Mouse (Mus musculus) macrophage (primary cell): Measurements from ENCODE around the gene Smim26. TPM values are rescaled to one million over a fixed set of nuclear protein-coding genes. Genes with fewer than 3 reads are reported as not detected.
A peak's percentile ranks its signal among the peaks of the same experiment; 100 is the strongest.
"Not testable (repeated sequence)": the region's sequence is repeated elsewhere in the genome, so short reads cannot be mapped to it uniquely, and the experiment has no call there.

Experiments
- H3K27ac ChIP-seq: fragments of 350-480 bp; formaldehyde crosslinking; 2 replicates; pipeline ENCODE4 v1.9.0; 2021
- H3K36me3 ChIP-seq: fragments of 350-480 bp; formaldehyde crosslinking; 2 replicates; pipeline ENCODE4 v1.9.0; 2021; ENCODE audit errors: inconsistent target
- H3K4me3 ChIP-seq: fragments of 350-480 bp; formaldehyde crosslinking; 2 replicates; pipeline ENCODE4 v1.9.0; 2021; ENCODE audit errors: inconsistent target
- H3K79me2 ChIP-seq: fragments of 350-480 bp; formaldehyde crosslinking; 2 replicates; pipeline ENCODE4 v1.9.0; 2021; ENCODE audit errors: inconsistent target
- WGBS: methylation state at CpG from one replicate; pipeline ENCODE4 v1.1.7; 2026; ENCODE audit warnings: inconsistent platforms; ENCODE audit not compliant: missing documents; 5-methylcytosine and 5-hydroxymethylcytosine counted together
- polyA plus RNA-seq: library from polyadenylated mRNA; stranded (reverse); fragments of 250-400 nt; gene quantifications from 3 replicates; pipeline ENCODE4 v1.2.4, GENCODE M21; 2018; ENCODE audit warnings: inconsistent platforms
- total RNA-seq, 78 experiments: library from RNA; depleted of rRNA; stranded (reverse); fragments of 250-400 nt; gene quantifications; 1 replicate in 9 of 78; 2 replicates in 24 of 78; 3 replicates in 43 of 78; 4 replicates in 2 of 78; pipeline ENCODE4 v1.2.4; 2018; ENCODE audit warnings: inconsistent platforms in 56 of 78

Gene Smim26
- 10 to 100 TPM in 1 of 26 experiments, 1 to 10 TPM in 9, not detected in 16; 2.2 to 10.1 (median 3.6) TPM for total RNA-seq (2018; cell fraction: chromatin; rRNA removed)
- 10 to 100 TPM; 13.3 to 26.7 (median 21.0) TPM for total RNA-seq (2018; cell fraction: cytosol; rRNA removed)
- total RNA-seq (2018; cell fraction: nucleus; rRNA removed) = 10 to 100 TPM in 7 of 26 experiments, 1 to 10 TPM in 15, not detected in 4; 1.9 to 19.4 (median 6.4) TPM
- 9.3 to 43.8 TPM (median 22.1 TPM) in 3 replicates for polyA plus RNA-seq

GRCm38 (mm10) chr2:144593951-144594651 lies at the start of gene Smim26:
Smim26 (plus strand) TSS chr2:144594054.
- Histone ChIP-seq H3K4me3 (peak within 1 kb of the TSS; percentile 71), H3K27ac (0 out of 2 replicates have a peak within 1 kb of the TSS, but pooled peaks have one; percentile 0), H3K79me2 (no peaks in the 10 kb centered on the region), H3K36me3 (peaks cover 12% of the 10 kb centered on the region; the same call in 1 of the 2 replicates)
- whole genome bisulfite sequencing = under 1% methylated on average over 31 of the region's 31 CpGs

- Histone ChIP-seq H3K27ac (no peak overlapping the region), H3K36me3 (peaks cover 33% of the 10 kb centered on the region), H3K4me3 (no peak overlapping the region), H3K79me2 (no peaks in the 10 kb centered on the region)
- WGBS = 96% methylated on average over 6 of the region's 6 CpGs
These were observed 49.2 kb upstream of the Smim26 start for GRCm38 (mm10) chr2:144544630-144545029.

- Histone ChIP-seq H3K79me2 (no peaks in the 10 kb centered on the region), H3K4me3 (no peak overlapping the region), H3K36me3 (peaks cover 29% of the 10 kb centered on the region; the same call in 1 of the 2 replicates), H3K27ac (no peak overlapping the region)
- WGBS = 100% methylated on average over 2 of the region's 2 CpGs
These were observed 48.8 kb upstream of the Smim26 start for GRCm38 (mm10) chr2:144545061-144545460.

- H3K27ac ChIP-seq = no peak overlapping the region
- no peak overlapping the region for H3K4me3 ChIP-seq
- no peaks in the 10 kb centered on the region for H3K79me2 ChIP-seq
- peaks cover 28% of the 10 kb centered on the region; the same call in 1 of the 2 replicates for H3K36me3 ChIP-seq
- WGBS = 91% methylated on average over 1 of the region's 1 CpGs
These were observed 48.4 kb upstream of the Smim26 start for GRCm38 (mm10) chr2:144545481-144545880.

GRCm38 (mm10) chr2:144547559-144547958 lies 46.3 kb upstream of the Smim26 start:
- Histone ChIP-seq H3K79me2 (no peaks in the 10 kb centered on the region), H3K4me3 (no peak overlapping the region), H3K27ac (no peak overlapping the region), H3K36me3 (peaks cover 24% of the 10 kb centered on the region; the same call in 1 of the 2 replicates)
- 65% methylated on average over 4 of the region's 4 CpGs for WGBS

- Histone ChIP-seq H3K27ac (no peak within 1 kb of the TSS), H3K4me3 (peak within 1 kb of the TSS; percentile 84), H3K79me2 (no peaks in the 10 kb centered on the region), H3K36me3 (no peaks in the 10 kb centered on the region; the same call in 1 of the 2 replicates)
- 5% methylated on average over 17 of the region's 17 CpGs for WGBS
These were observed 43.3 kb upstream of the Smim26 start, which contains the start of gene Rbbp9 for GRCm38 (mm10) chr2:144550529-144550928. Rbbp9 (minus strand) TSS chr2:144550869.

- 69% methylated on average over 3 of the region's 3 CpGs for WGBS
- H3K27ac ChIP-seq = no peak overlapping the region
- H3K4me3 ChIP-seq = no peak overlapping the region
- H3K79me2 ChIP-seq = peaks cover 29% of the 10 kb centered on the region
- H3K36me3 ChIP-seq = no peaks in the 10 kb centered on the region
These were observed 39.9 kb upstream of the Smim26 start for GRCm38 (mm10) chr2:144553905-144554304.

GRCm38 (mm10) chr2:144555286-144555819 lies 38.5 kb upstream of the Smim26 start:
- H3K36me3 ChIP-seq = no peaks in the 10 kb centered on the region
- H3K27ac ChIP-seq = peak overlapping the region; percentile 87
- H3K79me2 ChIP-seq = peaks cover 38% of the 10 kb centered on the region
- WGBS = 1% methylated on average over 14 of the region's 14 CpGs
- H3K4me3 ChIP-seq = peak overlapping the region; percentile 91

GRCm38 (mm10) chr2:144555820-144556552 lies 37.9 kb upstream of the Smim26 start, which contains the start of gene Sec23b:
Sec23b (plus strand) TSS chr2:144556229.
- Histone ChIP-seq H3K27ac (peak within 1 kb of the TSS; percentile 87), H3K4me3 (peak within 1 kb of the TSS; percentile 91), H3K79me2 (peaks cover 38% of the 10 kb centered on the region), H3K36me3 (no peaks in the 10 kb centered on the region)
- 0% methylated on average over 44 of the region's 44 CpGs for WGBS

GRCm38 (mm10) chr2:144588723-144589122 lies 5.1 kb upstream of the Smim26 start:
- H3K27ac ChIP-seq = no peak overlapping the region
- H3K79me2 ChIP-seq = no peaks in the 10 kb centered on the region
- H3K4me3 ChIP-seq = no peak overlapping the region
- WGBS = 93% methylated on average over 4 of the region's 4 CpGs
- H3K36me3 ChIP-seq = peaks cover 66% of the 10 kb centered on the region

- WGBS = 75% methylated on average over 8 of the region's 8 CpGs
These were observed 818 bp upstream of the Smim26 start for GRCm38 (mm10) chr2:144593036-144593435.

GRCm38 (mm10) chr2:144598006-144598405 lies 4.2 kb downstream of the Smim26 start:
- 85% methylated on average over 2 of the region's 2 CpGs for WGBS
- H3K27ac ChIP-seq = no peak overlapping the region
- H3K4me3 ChIP-seq = no peak overlapping the region
- no peaks in the 10 kb centered on the region for H3K36me3 ChIP-seq
- H3K79me2 ChIP-seq = no peaks in the 10 kb centered on the region

More at GRCm38 (mm10) chr2:144593036-144593435, 818 bp upstream of the Smim26 start:
- not testable (repeated sequence) for H3K27ac ChIP-seq, H3K4me3 ChIP-seq, H3K79me2 ChIP-seq
- peaks cover 23% of the 10 kb centered on the region for H3K36me3 ChIP-seq

GRCm38 (mm10) chr2:144599831-144600687 lies 6.2 kb downstream of the Smim26 start, which contains the start of gene Dtd1:
Dtd1 (plus strand) TSS chr2:144599897.
- H3K36me3 ChIP-seq = no peaks in the 10 kb centered on the region
- H3K27ac ChIP-seq = no peak within 1 kb of the TSS
- H3K79me2 ChIP-seq = no peaks in the 10 kb centered on the region
- peak within 1 kb of the TSS; percentile 39 for H3K4me3 ChIP-seq
- 3% methylated on average over 50 of the region's 50 CpGs for WGBS
